Mouse (Mus musculus) forebrain, embryonic 13.5 days (tissue): Measurements from ENCODE around the gene Doc2a. TPM values are rescaled to one million over a fixed set of nuclear protein-coding genes. Genes with fewer than 3 reads are reported as not detected.
A peak's percentile ranks its signal among the peaks of the same experiment; 100 is the strongest.
"Not testable (repeated sequence)": the region's sequence is repeated elsewhere in the genome, so short reads cannot be mapped to it uniquely, and the experiment has no call there.

ENCODE experiments used
- ATAC-seq: fragments of 200-750 bp; cut with Nextera tagmentation; 2 replicates; pipeline ENCODE4 v1.8.0; 2017
- H3K27ac ChIP-seq: fragments of 300-500 bp; sonication (generic); 2 replicates; pipeline ENCODE4 v1.5.1; 2015; ENCODE audit warnings: inconsistent platforms, mild to moderate bottlenecking, moderate library complexity
- H3K27me3 ChIP-seq: fragments of 300-500 bp; sonication (generic); 2 replicates; pipeline ENCODE4 v1.6.1; 2015; ENCODE audit warnings: mild to moderate bottlenecking, inconsistent platforms
- H3K36me3 ChIP-seq: fragments of 300-500 bp; sonication (generic); 2 replicates; pipeline ENCODE4 v1.6.1; 2015; ENCODE audit warnings: mild to moderate bottlenecking, inconsistent platforms; ENCODE audit not compliant: poor library complexity, severe bottlenecking
- H3K4me1 ChIP-seq: fragments of 300-500 bp; sonication (generic); 2 replicates; pipeline ENCODE4 v1.6.1; 2015; ENCODE audit warnings: inconsistent platforms
- H3K4me2 ChIP-seq: fragments of 300-500 bp; sonication (generic); 2 replicates; pipeline ENCODE4 v1.6.1; 2015; ENCODE audit warnings: inconsistent platforms, mild to moderate bottlenecking, moderate library complexity
- H3K4me3 ChIP-seq: fragments of 300-500 bp; sonication (generic); 2 replicates; pipeline ENCODE4 v1.5.1; 2015; ENCODE audit warnings: mild to moderate bottlenecking, inconsistent platforms
- H3K9ac ChIP-seq: fragments of 300-500 bp; sonication (generic); 2 replicates; pipeline ENCODE4 v1.6.1; 2015; ENCODE audit warnings: mild to moderate bottlenecking, inconsistent platforms
- H3K9me3 ChIP-seq: fragments of 300-500 bp; sonication (generic); replicated peaks from 2 replicates; pipeline ENCODE4 v1.6.1; 2016; ENCODE audit warnings: inconsistent platforms
- WGBS: fragments of 180-500 bp; shearing (Covaris S2); methylation state at CpG from one replicate; pipeline ENCODE4 v1.1.7; 2015; 5-methylcytosine and 5-hydroxymethylcytosine counted together
- polyA plus RNA-seq: library from polyadenylated mRNA; unstranded; fragments of >200 nt; fragmentation: Nextera tagmentation; extraction: Ambion mirVana; gene quantifications from 2 replicates; pipeline ENCODE4 v1.2.1, GENCODE M21; 2015

The Doc2a gene
- polyA plus RNA-seq, 1 experiment from 2014 or later = 4.1 TPM

DNA sequence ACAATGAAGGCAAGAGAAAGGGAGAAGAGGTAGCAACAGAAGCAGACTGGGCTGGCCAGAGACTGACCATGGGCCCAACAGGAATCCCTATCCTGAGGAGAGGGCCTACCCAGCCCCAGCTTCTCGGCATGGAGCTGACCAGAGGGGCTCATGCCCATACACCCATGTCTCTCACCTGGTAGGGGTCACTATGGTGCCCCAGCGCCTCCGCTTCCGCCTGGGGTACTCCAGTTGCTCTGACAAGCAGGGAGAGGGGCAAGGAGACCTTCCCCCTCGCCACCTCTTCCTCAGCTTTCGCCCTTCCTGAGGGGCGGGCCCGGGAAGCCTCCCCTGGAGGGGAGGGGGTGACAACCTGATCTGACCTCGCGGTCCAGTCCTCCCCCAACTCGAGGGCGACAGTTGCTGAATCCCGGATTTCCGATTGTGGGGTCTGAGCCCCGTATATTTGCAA is 36.5 kb downstream of the Doc2a start:
- H3K36me3 ChIP-seq = peaks cover 25% of the 10 kb centered on the region
- H3K4me1 ChIP-seq = peaks cover 41% of the 10 kb centered on the region
- no peaks in the 10 kb centered on the region for H3K27me3 ChIP-seq
- peak overlapping the region; percentile 66 for H3K4me3 ChIP-seq
- H3K9ac ChIP-seq = peak overlapping the region; percentile 85
- no peak for ATAC-seq
- peak overlapping the region; percentile 92 for H3K27ac ChIP-seq
- 1% methylated on average over 15 of the region's 15 CpGs for WGBS
- H3K4me2 ChIP-seq = peak overlapping the region; percentile 91
- H3K9me3 ChIP-seq = no peaks in the 10 kb centered on the region

DNA sequence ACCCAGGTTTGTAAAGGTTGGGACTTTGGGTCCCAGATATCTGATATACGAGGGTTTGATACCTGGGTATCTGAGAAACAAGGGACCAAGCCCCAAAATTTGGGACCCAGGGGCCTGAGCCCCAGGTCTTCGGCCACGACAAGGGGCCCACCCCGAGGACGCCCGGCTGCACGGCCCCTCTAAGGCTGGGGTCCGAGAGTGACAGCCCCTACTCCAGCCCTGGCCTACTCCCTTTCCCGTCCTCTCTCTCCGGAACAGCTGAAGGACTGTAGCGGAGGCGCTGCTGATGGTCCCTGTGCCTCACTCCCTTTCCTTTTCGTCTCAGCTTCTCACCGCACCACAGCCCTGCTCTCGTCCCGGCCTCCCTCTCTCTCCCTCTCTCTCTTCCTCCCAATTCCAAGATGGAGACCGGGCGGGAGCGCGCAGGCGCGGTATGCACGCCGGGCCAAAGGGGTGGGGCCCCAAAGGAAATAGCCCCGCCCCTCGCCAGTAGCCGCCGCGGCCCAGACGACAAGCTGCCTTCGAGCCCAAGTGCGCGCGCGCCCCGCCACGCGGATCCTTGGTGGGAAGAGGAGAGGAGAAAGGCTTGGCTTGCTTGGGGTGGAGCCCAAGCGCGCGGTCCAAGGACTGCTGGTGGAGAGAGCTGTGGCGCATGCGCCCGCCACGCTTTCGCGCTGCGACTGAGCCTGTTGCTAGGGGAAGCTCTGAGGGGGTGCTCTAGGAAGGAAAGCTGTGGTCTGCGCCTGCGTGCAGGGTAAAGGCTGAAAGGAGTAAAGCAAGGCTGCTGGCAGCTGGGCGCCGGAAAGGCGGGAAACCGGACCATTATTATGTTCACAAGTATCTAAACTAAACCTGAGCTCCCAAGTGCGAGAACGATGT is 37.3 kb downstream of the Doc2a start, which contains the start of gene Taok2:
Gene Taok2 (minus strand): TSS at position 418 of the 879 bp plus-strand sequence.
- Histone ChIP-seq H3K27ac (peak within 1 kb of the TSS; percentile 92), H3K4me3 (peak within 1 kb of the TSS; percentile 66), H3K36me3 (peaks cover 17% of the 10 kb centered on the region), H3K9ac (peak within 1 kb of the TSS; percentile 85), H3K4me2 (peak within 1 kb of the TSS; percentile 91), H3K9me3 (no peaks in the 10 kb centered on the region), H3K27me3 (no peaks in the 10 kb centered on the region), H3K4me1 (peaks cover 41% of the 10 kb centered on the region)
- peak; percentile 98 for ATAC-seq
- WGBS = under 1% methylated on average over 54 of the region's 56 CpGs

DNA sequence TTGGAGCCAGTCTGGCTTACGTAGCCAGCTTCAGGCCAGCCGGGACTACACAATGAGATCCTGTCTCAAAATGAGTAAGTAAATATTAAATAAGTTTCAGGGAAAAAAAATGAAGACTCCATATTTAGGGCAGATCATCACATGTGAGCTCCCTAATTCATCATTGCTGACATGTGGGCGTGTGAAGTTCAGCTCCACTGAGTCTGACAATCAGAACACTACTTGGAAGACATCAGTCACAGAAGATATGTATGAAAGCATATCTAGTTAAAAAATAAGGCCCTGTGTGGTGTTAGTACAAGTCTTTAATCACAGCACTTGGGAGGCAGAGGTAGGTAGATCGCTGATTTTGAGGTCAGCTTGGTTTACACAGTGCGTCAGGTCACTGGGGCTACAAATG is 40.1 kb downstream of the Doc2a start:
- 94% methylated on average over 5 of the region's 5 CpGs for whole genome bisulfite sequencing
- no peaks in the 10 kb centered on the region for H3K27me3 ChIP-seq
- H3K36me3 ChIP-seq = peaks cover 18% of the 10 kb centered on the region
- no peak overlapping the region for H3K4me3 ChIP-seq
- H3K9me3 ChIP-seq = no peaks in the 10 kb centered on the region
- H3K4me1 ChIP-seq = peaks cover 21% of the 10 kb centered on the region
- H3K4me2 ChIP-seq = no peak overlapping the region
- H3K9ac ChIP-seq = no peak overlapping the region
- H3K27ac ChIP-seq = no peak overlapping the region
- no peak for ATAC-seq

DNA sequence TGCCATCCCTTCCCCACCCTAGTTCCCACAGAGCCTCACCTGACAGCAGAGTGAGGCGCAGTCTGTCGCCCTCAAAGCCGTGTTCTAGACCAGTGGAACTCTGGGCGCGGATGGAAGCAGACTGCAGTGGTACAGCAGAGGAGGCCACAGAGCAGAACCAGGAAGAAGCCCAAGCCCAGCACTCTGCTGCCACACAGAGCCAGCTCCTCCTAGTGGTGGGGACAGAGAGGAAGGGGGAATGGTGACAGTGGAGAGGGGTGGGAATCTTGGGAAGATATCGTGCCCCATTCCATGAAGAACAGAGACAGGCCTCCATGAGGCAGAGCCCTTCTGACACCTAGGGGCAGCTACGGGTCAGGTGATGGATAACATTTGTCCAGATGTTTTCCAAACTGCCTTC is 41.6 kb downstream of the Doc2a start:
- Histone ChIP-seq H3K4me2 (no peak overlapping the region), H3K4me3 (no peak overlapping the region), H3K36me3 (peaks cover 18% of the 10 kb centered on the region), H3K27me3 (no peaks in the 10 kb centered on the region), H3K9ac (no peak overlapping the region), H3K27ac (no peak overlapping the region), H3K4me1 (peaks cover 5% of the 10 kb centered on the region), H3K9me3 (no peaks in the 10 kb centered on the region)
- WGBS = 45% methylated on average over 7 of the region's 7 CpGs
- no peak for ATAC-seq

DNA sequence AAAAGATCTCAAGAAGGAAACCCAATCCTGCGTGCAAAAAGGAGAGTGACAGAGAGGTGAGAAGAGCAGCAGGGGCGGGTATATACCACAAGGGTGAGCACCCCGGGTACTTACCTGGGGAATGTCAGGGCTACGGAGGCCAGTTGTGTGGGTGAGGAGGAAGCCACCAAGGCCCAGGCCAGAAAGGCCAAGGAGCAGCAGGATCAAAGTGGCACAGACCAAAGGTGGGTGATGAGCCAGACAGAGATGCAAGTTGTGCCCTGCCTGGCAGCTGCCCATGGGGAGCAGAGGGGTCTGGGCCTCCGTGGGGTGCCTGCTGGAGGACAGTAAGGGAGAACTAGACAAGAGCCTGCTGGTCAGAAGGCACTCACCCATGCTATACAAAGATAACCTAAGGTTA is 49.7 kb downstream of the Doc2a start:
- Histone ChIP-seq H3K4me1 (peaks cover 18% of the 10 kb centered on the region), H3K27ac (no peak overlapping the region), H3K4me3 (peak overlapping the region; percentile 6), H3K9me3 (no peaks in the 10 kb centered on the region), H3K4me2 (peak overlapping the region; percentile 75; the same call in 1 of the 2 replicates), H3K27me3 (no peaks in the 10 kb centered on the region), H3K9ac (peak overlapping the region; percentile 12; the same call in 1 of the 2 replicates), H3K36me3 (peaks cover under 1% of the 10 kb centered on the region)
- no peak for ATAC-seq
- 93% methylated on average over 5 of the region's 5 CpGs for WGBS

DNA sequence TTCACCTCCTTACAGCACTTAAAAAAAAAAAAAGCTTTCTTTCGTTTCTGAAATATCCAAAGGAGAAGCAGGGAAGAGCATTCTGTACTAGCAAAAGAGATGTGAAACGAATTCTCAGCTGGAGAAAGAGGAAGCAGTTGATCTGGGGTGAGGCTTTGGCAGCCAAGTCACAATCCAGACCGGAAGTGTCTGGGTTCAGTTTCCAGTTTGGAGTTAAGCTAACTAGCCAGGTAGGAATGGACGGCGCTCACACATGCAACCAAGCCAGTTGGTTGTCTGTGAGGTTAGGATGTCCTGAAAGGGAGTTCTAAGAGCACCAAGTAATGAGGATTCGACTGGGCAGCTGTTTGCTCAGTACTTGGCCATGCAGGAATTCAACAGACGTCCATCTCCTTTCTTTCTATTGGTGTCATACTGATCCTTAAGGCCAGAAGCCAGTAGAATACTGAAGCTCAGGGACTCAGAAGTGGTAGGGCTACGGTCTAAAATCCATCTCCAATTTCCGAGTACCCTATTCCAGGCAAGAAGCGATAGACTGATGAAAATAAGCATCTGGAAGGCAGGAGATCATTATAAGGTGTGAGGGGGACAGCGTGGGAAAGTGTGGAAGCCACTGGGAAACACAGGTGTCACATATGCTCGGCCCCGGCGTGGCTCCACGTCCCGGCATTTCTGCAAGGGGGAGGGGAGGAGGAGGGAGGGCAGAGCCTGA is 50.3 kb downstream of the Doc2a start:
- WGBS = 23% methylated on average over 16 of the region's 16 CpGs
- Histone ChIP-seq H3K4me3 (peak overlapping the region; percentile 65), H3K36me3 (no peaks in the 10 kb centered on the region; the same call in 1 of the 2 replicates), H3K4me2 (peak overlapping the region; percentile 75), H3K4me1 (peaks cover 18% of the 10 kb centered on the region), H3K9me3 (no peaks in the 10 kb centered on the region), H3K9ac (peak overlapping the region; percentile 87), H3K27ac (peak overlapping the region; percentile 63), H3K27me3 (no peaks in the 10 kb centered on the region)
- ATAC-seq = no peak; the same call in 1 of the 2 replicates

DNA sequence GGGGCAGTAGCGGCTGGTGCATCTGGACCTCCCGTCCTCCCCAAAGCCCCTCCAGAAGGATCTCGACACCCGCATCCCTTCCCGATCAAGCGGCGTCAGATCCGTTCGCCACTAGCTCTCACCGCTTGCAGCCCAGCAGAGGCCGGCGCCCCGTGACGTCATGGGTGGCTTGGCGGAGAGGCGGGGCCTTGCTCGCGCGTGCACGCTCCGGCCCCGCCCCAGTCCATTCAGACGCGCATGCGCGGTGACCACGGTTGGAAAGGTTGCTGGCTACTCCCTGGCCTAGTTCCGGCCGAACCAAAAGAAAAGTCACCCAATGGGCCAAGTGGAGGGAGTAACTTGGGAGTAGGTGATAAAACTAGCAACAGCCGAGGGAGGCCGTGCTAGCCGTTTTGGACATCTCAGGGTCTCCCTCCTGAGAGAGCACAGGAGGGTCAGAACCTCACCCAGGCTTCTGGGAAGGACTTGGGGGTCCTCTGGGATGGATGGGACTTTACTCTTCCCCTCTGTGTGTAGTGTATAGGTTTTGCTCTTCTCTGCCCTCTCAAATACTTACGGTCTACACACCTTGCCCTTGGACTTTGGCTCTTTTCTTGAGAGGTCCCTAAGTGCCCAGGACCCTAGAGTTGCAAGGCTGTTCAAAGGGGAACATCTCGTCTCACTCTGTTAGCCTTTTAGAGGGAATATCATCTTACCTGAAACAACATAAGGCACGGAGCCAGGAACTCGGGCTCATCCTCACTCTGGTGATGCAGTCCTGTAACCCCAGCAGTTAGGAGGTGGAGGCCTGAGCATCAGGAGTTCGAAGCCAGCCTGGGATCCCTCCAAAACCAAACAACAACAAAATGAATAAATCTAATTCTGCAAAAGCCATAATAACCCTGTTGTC is 51.1 kb downstream of the Doc2a start:
- WGBS = 12% methylated on average over 36 of the region's 37 CpGs
- Histone ChIP-seq H3K27ac (peak overlapping the region; percentile 63), H3K4me2 (peak overlapping the region; percentile 75), H3K27me3 (no peaks in the 10 kb centered on the region), H3K4me3 (peak overlapping the region; percentile 65), H3K9me3 (no peaks in the 10 kb centered on the region), H3K9ac (peak overlapping the region; percentile 87), H3K4me1 (peaks cover 18% of the 10 kb centered on the region), H3K36me3 (no peaks in the 10 kb centered on the region; the same call in 1 of the 2 replicates)
- ATAC-seq = peak; percentile 96

DNA sequence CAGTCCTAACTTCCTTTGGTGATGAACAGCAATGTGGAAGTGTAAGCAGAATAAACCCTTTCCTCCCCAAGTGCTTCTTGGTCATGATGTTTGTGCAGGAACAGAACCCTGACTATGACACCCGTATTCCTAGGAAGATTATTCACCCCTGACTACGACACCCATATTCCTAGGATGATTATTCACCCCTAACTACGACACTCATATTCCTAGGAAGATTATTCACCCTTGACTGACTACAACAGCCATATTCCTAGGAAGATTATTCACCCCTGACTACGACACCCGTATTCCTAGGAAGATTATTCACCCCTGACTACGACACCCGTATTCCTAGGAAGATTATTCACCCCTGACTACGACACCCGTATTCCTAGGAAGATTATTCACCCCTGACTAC is 52.6 kb downstream of the Doc2a start:
- H3K9ac ChIP-seq, H3K36me3 ChIP-seq, H3K9me3 ChIP-seq, ATAC-seq, H3K27me3 ChIP-seq, H3K4me3 ChIP-seq, H3K4me2 ChIP-seq, H3K27ac ChIP-seq: not testable (repeated sequence)
- WGBS = 94% methylated on average over 8 of the region's 9 CpGs
- H3K4me1 ChIP-seq = peaks cover 18% of the 10 kb centered on the region

Other genes starting within 250 kb of the Doc2a start
- 2.1 and 2.5 TPM in 2 replicates for gene Nupr1, start 216.6 kb upstream of the Doc2a start, polyA plus RNA-seq
- gene Sgf29, start 198.1 kb upstream of the Doc2a start, polyA plus RNA-seq = 57.3 and 64.6 TPM in 2 replicates
- gene Sult1a1, start 171.0 kb upstream of the Doc2a start, polyA plus RNA-seq = 0.46 and 0.68 TPM in 2 replicates
- gene Bola2, start 152.0 kb upstream of the Doc2a start, polyA plus RNA-seq = 183 and 187 TPM in 2 replicates
- gene Slx1b, start 151.6 kb upstream of the Doc2a start, polyA plus RNA-seq = 16.6 TPM in 2 replicates
- 72.7 and 77.1 TPM in 2 replicates for gene Coro1a, start 139.6 kb upstream of the Doc2a start, polyA plus RNA-seq
- 75.3 and 78.3 TPM in 2 replicates for gene Mapk3, start 87.8 kb upstream of the Doc2a start, polyA plus RNA-seq
- gene Gdpd3, start 81.1 kb upstream of the Doc2a start, polyA plus RNA-seq = 1.7 and 2.8 TPM in 2 replicates
- 124 and 143 TPM in 2 replicates for gene Ypel3, start 70.5 kb upstream of the Doc2a start, polyA plus RNA-seq
- gene Tbx6, start 65.9 kb upstream of the Doc2a start, polyA plus RNA-seq = 0.43 and 0.55 TPM in 2 replicates
- 246 and 258 TPM in 2 replicates for gene Ppp4c, start 54.9 kb upstream of the Doc2a start, polyA plus RNA-seq
- gene Fam57b, start 49.7 kb upstream of the Doc2a start, polyA plus RNA-seq = 27.0 and 30.0 TPM in 2 replicates
- not detected in 2 replicates for gene 4930451I11Rik, start 15.8 kb upstream of the Doc2a start, polyA plus RNA-seq
- gene Hirip3, start 14.6 kb downstream of the Doc2a start, polyA plus RNA-seq = 47.7 and 49.1 TPM in 2 replicates
- 94.9 and 96.2 TPM in 2 replicates for gene Ino80e, start 15.0 kb downstream of the Doc2a start, polyA plus RNA-seq
- 51.9 and 60.0 TPM in 2 replicates for gene Taok2, start 37.3 kb downstream of the Doc2a start, polyA plus RNA-seq
- gene Tmem219, start 75.5 kb downstream of the Doc2a start, polyA plus RNA-seq = 30.5 and 35.3 TPM in 2 replicates
- 69.4 and 69.8 TPM in 2 replicates for gene Kctd13, start 81.5 kb downstream of the Doc2a start, polyA plus RNA-seq
- 2.5 and 5.1 TPM in 2 replicates for gene Asphd1, start 102.2 kb downstream of the Doc2a start, polyA plus RNA-seq
- gene Sez6l2, start 103.1 kb downstream of the Doc2a start, polyA plus RNA-seq = 16.8 and 18.4 TPM in 2 replicates
- 82.9 and 95.8 TPM in 2 replicates for gene Cdipt, start 128.5 kb downstream of the Doc2a start, polyA plus RNA-seq
- 0.42 and 1.2 TPM in 2 replicates for gene Cdiptos, start 128.7 kb downstream of the Doc2a start, polyA plus RNA-seq
- 2.5 and 3.2 TPM in 2 replicates for gene Mvp, start 167.2 kb downstream of the Doc2a start, polyA plus RNA-seq
- 0.65 and 1.0 TPM in 2 replicates for gene Pagr1b, start 169.1 kb downstream of the Doc2a start, polyA plus RNA-seq
- gene Pagr1a, start 169.9 kb downstream of the Doc2a start, polyA plus RNA-seq = 41.7 and 74.5 TPM in 2 replicates
- 41.1 and 88.0 TPM in 2 replicates for gene Gm42742, start 173.7 kb downstream of the Doc2a start, polyA plus RNA-seq
- gene Prrt2, start 173.8 kb downstream of the Doc2a start, polyA plus RNA-seq = 6.8 and 8.3 TPM in 2 replicates
- gene Maz, start 179.6 kb downstream of the Doc2a start, polyA plus RNA-seq = 63.9 and 65.8 TPM in 2 replicates
- gene Kif22, start 195.1 kb downstream of the Doc2a start, polyA plus RNA-seq = 135 and 143 TPM in 2 replicates
- not detected in 2 replicates for gene Zg16, start 239.9 kb downstream of the Doc2a start, polyA plus RNA-seq
- gene AI467606, start 243.9 kb downstream of the Doc2a start, polyA plus RNA-seq = 0.91 and 1.0 TPM in 2 replicates